Comparison of ENCODE assay signal across 38 mouse cellular contexts in genomic region chr6:87449534-87449933, GRCm38 (mm10). TPM values are rescaled to one million over a fixed set of nuclear protein-coding genes. Genes with fewer than 3 reads are reported as not detected.
"Had no signal": no experiment of that assay in that cellular context is flagged by ENCODE, and none has a peak within 500 bp of the region (broad histone marks: within the 10 kb centered on the region; RNA-seq: fewer than 3 reads in every experiment).

No protein-coding gene starts in this region.

- H3K9me3 ChIP-seq: forebrain, embryonic 15.5 days; hindbrain, embryonic 13.5 days; hindbrain, embryonic 15.5 days; kidney, embryonic 15.5 days; limb, embryonic 13.5 days; limb, embryonic 15.5 days; liver, embryonic 12.5 days had no signal

- H3K4me1 ChIP-seq: hindbrain, embryonic 13.5 days; hindbrain, embryonic 15.5 days; limb, embryonic 15.5 days; liver, embryonic 12.5 days had no signal

- H3K9ac ChIP-seq: forebrain, embryonic 15.5 days; forebrain, postnatal 0 days; hindbrain, embryonic 13.5 days; hindbrain, embryonic 15.5 days; kidney, embryonic 15.5 days; limb, embryonic 13.5 days; limb, embryonic 15.5 days; liver, embryonic 12.5 days; liver, embryonic 14.5 days had no signal

- DNase-seq: forebrain, postnatal 0 days; gastrocnemius, postnatal 14 days; gastrocnemius, postnatal 36 days; kidney, adult 11 months; kidney, adult 2 months; kidney, adult 9 months; kidney, postnatal 14 days; kidney, postnatal 36 days; layer of hippocampus, adult 9-11 months; layer of hippocampus, postnatal 36 days; left cerebral cortex, postnatal 4 days had no signal

- ATAC-seq: forebrain, embryonic 15.5 days; forebrain, postnatal 0 days; hindbrain, postnatal 0 days; intestine, embryonic 16.5 days; liver, embryonic 12.5 days had no signal

- H3K4me2 ChIP-seq: forebrain, embryonic 15.5 days; heart, embryonic 11.5 days; hindbrain, embryonic 13.5 days; hindbrain, embryonic 15.5 days; kidney, embryonic 15.5 days; limb, embryonic 13.5 days; limb, embryonic 15.5 days; liver, embryonic 12.5 days had no signal

- H3K36me3 ChIP-seq: forebrain, embryonic 15.5 days; hindbrain, embryonic 13.5 days; hindbrain, embryonic 15.5 days; kidney, embryonic 15.5 days; limb, embryonic 13.5 days; limb, embryonic 15.5 days; liver, embryonic 12.5 days had no signal

- H3K27me3 ChIP-seq: forebrain, embryonic 15.5 days; hindbrain, embryonic 13.5 days; hindbrain, embryonic 15.5 days; kidney, embryonic 15.5 days; limb, embryonic 13.5 days; limb, embryonic 15.5 days; liver, embryonic 12.5 days had no signal

- H3K4me3 ChIP-seq: forebrain, embryonic 15.5 days; hindbrain, embryonic 13.5 days; hindbrain, embryonic 15.5 days; kidney, embryonic 15.5 days; limb, embryonic 13.5 days; limb, embryonic 15.5 days; liver, embryonic 12.5 days had no signal

- H3K27ac ChIP-seq: forebrain, embryonic 15.5 days; hindbrain, embryonic 13.5 days; hindbrain, embryonic 15.5 days; hindbrain, postnatal 0 days; kidney, embryonic 15.5 days; kidney, postnatal 0 days; limb, embryonic 13.5 days; limb, embryonic 15.5 days; liver, embryonic 12.5 days; liver, embryonic 14.5 days had no signal

RNA-seq across cellular contexts. Expression of gene Bmp10, which starts 20.7 kb away (rescaled TPM):
- total RNA-seq: forebrain, postnatal 0 days; gastrocnemius, adult 18-20 months; gastrocnemius, adult 8-10 months; gastrocnemius, postnatal 14 days; gastrocnemius, postnatal 36 days; hematopoietic stem cell, adult 5-6 weeks; layer of hippocampus, adult 18-20 months; layer of hippocampus, adult 8-10 months; layer of hippocampus, postnatal 14 days; layer of hippocampus, postnatal 36 days; left cerebral cortex, adult 18-20 months; left cerebral cortex, adult 8-10 months; left cerebral cortex, postnatal 10 days; left cerebral cortex, postnatal 25 days had no signal
- polyA plus RNA-seq: forebrain, embryonic 15.5 days; forebrain, postnatal 0 days; gonadal fat pad, adult 2 months; hindbrain, embryonic 11.5 days; hindbrain, embryonic 13.5 days; hindbrain, embryonic 15.5 days; hindbrain, postnatal 0 days; intestine, embryonic 14.5 days; intestine, embryonic 16.5 days; kidney, adult 2 months; kidney, embryonic 15.5 days; kidney, postnatal 0 days; large intestine, adult 2 months; limb, embryonic 11.5 days; limb, embryonic 13.5 days; limb, embryonic 15.5 days had no signal
